Mouse (Mus musculus): ENCODE measurements at regions not wholly inside any gene's neighbourhood (a gene's known extent, or its start where the extent isn't known, plus 50 kb on each side); places are given as distances from the start of the nearest gene placed in this dataset.

DNA sequence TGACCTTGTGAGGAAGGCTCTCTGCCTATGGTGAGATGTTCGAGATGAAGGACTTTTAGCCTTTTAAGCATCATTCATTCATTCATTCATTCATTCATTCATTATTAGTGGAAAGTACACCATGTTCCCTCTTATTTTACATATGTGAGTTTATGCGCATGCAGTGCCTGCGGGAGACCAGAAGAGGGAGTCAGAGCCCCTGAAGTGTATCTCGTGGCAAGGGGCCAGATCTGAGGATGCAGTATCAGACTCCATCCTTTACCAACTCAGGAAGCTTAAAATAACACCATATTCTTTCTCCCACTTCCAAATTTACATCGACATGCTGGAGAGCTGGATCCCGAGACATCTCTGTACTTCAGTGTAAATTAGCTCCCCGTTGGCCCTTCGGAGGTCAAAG, 70.7 kb upstream of the Mrps10 start:
- Histone ChIP-seq H3K4me2 (ENCODE audit: insufficient read depth, low read depth, poor library complexity, severe bottlenecking) (no peak overlapping the region), H3K79me2 (replicated peaks; ENCODE audit: control insufficient read depth, extremely low read depth, insufficient read depth, poor library complexity, severe bottlenecking) (no peaks in the 10 kb centered on the region), H3K9me3 (replicated peaks; ENCODE audit: low read length) (no peaks in the 10 kb centered on the region), H3K9ac (ENCODE audit: insufficient read depth, low read depth) (no peak overlapping the region), H3K36me3 (replicated peaks in 1 of 2; ENCODE audit: control insufficient read depth in 1 of 2, insufficient read depth in 1 of 2, low read length in 1 of 2) (no peaks in the 10 kb centered on the region), H3K27ac (ENCODE audit: insufficient read depth, low read depth) (no peak overlapping the region), H3K4me3 (replicated peaks in 1 of 3; ENCODE audit: low read depth in 2 of 3, low read length in 2 of 3, poor library complexity in 1 of 3) (no peak overlapping the region), H3K4me1 (ENCODE audit: control insufficient read depth in 1 of 2, insufficient read depth in 2 of 2) (peaks cover 0 to 34% of the 10 kb centered on the region in 2 experiments; a peak in 3 of 4 replicates), H3K27me3 (replicated peaks) (no peaks in the 10 kb centered on the region)
- no peak for DNase-seq (ENCODE audit: extremely low read depth)
- in situ Hi-C loops (cut with MboI; ENCODE audit: low pct_ligation_motif_present, low pct_unique_long_range_greater_than_20kb, low sequenced_read_pairs), result no loop called here
- no peak for TF ChIP-seq MAX (IDR thresholded peaks at IDR 0.05; ENCODE audit: low read length)
- no peak for TF ChIP-seq ETS1 (conservative IDR thresholded peaks at IDR 0.05; ENCODE audit: low read depth, low read length)
- TF ChIP-seq IRF4 (IDR thresholded peaks at IDR 0.05; ENCODE audit: low read depth, low read length), result no peak
- no peak for TF ChIP-seq USF1 (IDR thresholded peaks at IDR 0.05; ENCODE audit: low read depth, low read length)
- TF ChIP-seq MYC (IDR thresholded peaks at IDR 0.05; ENCODE audit: low read depth, low read length), result no peak
- TF ChIP-seq CHD1 (IDR thresholded peaks at IDR 0.05; ENCODE audit: low read depth, low read length), result no peak
- TF ChIP-seq CTCF (conservative IDR thresholded peaks at IDR 0.05 in 1 of 2, IDR thresholded peaks at IDR 0.05 in 1 of 2; ENCODE audit: low read depth in 2 of 2, low read length in 2 of 2), result peak; percentile 29 to 43; a peak in 2 of 4 replicates
- TF ChIP-seq GABPA (IDR thresholded peaks at IDR 0.05; ENCODE audit: insufficient replicate concordance, low read depth, low read length), result no peak
- no peak for TF ChIP-seq KAT2A (IDR thresholded peaks at IDR 0.05; ENCODE audit: insufficient replicate concordance, low read length)
- no peak for TF ChIP-seq CHD2 (IDR thresholded peaks at IDR 0.05; ENCODE audit: low read length)
- no peak for TF ChIP-seq RCOR1 (conservative IDR thresholded peaks at IDR 0.05; ENCODE audit: low read depth, low read length)
- TF ChIP-seq SMC3 (IDR thresholded peaks at IDR 0.05; ENCODE audit: low read depth, low read length), result 0 out of 2 replicates have a peak, but pooled peaks have one; percentile 5
- peak; percentile 8 for TF ChIP-seq RAD21 (IDR thresholded peaks at IDR 0.05; ENCODE audit: low read depth, low read length)
- TF ChIP-seq JUND (conservative IDR thresholded peaks at IDR 0.05; ENCODE audit: low read depth, low read length), result no peak
- no peak for TF ChIP-seq SIN3A (IDR thresholded peaks at IDR 0.05; ENCODE audit: low read length)
- TF ChIP-seq JUN (IDR thresholded peaks at IDR 0.05; ENCODE audit: insufficient read depth, low read depth, low read length), result no peak
- no peak for TF ChIP-seq NRF1 (IDR thresholded peaks at IDR 0.05; ENCODE audit: low read depth, low read length)
- dilution Hi-C loops (cut with MboI; ENCODE audit: extremely low pct_ligation_motif_present, extremely low pct_unique_long_range_greater_than_20kb, low sequenced_read_pairs), result no loop called here

DNA sequence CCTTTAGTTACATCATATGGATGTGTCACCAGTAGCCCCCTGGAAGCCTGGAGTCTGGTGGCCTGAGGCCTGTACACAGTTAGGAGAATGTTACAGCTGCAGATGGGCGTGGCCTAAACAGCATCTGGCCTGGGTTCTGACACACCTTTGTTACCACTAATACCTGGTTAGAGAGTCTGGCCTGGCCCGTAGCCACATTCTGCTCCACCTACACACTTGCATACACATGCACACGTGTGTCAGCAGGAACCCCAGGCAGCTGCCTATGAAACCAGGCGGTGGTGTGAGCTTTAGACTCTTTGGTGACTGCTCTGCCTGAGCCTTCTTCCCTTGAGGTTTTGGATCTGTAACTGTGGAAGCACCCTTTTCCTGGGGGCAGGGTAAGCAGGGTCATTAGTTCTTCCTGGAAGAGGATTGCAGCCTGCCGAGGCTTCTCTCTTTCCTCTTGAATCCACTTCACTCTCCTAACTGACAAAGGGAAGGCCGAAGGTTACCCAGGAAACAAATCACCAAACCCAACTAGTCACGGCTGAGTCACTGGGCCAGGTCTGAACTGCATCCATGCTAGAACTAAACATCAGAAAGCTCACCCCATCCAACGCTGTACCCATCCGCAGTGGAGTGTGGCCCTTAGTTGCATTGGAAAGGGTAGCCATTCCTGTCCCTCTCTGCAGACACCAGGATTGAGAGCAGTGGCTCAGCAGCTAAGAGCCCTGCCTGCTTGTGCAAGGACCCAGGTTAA, 71.8 kb upstream of the Mrps10 start:
- DNase-seq (ENCODE audit: extremely low read depth), result no peak
- Histone ChIP-seq H3K79me2 (replicated peaks; ENCODE audit: control insufficient read depth, extremely low read depth, insufficient read depth, poor library complexity, severe bottlenecking) (no peaks in the 10 kb centered on the region), H3K36me3 (replicated peaks in 1 of 2; ENCODE audit: control insufficient read depth in 1 of 2, insufficient read depth in 1 of 2, low read length in 1 of 2) (no peaks in the 10 kb centered on the region), H3K27ac (ENCODE audit: insufficient read depth, low read depth) (no peak overlapping the region), H3K27me3 (replicated peaks) (no peaks in the 10 kb centered on the region), H3K4me3 (replicated peaks in 1 of 3; ENCODE audit: low read depth in 2 of 3, low read length in 2 of 3, poor library complexity in 1 of 3) (no peak overlapping the region), H3K9ac (ENCODE audit: insufficient read depth, low read depth) (no peak overlapping the region), H3K4me2 (ENCODE audit: insufficient read depth, low read depth, poor library complexity, severe bottlenecking) (no peak overlapping the region), H3K4me1 (ENCODE audit: control insufficient read depth in 1 of 2, insufficient read depth in 2 of 2) (peaks cover 0 to 38% of the 10 kb centered on the region in 2 experiments; a peak in 3 of 4 replicates), H3K9me3 (replicated peaks; ENCODE audit: low read length) (no peaks in the 10 kb centered on the region)
- dilution Hi-C loops (cut with MboI; ENCODE audit: extremely low pct_ligation_motif_present, extremely low pct_unique_long_range_greater_than_20kb, low sequenced_read_pairs), result no loop called here
- in situ Hi-C loops (cut with MboI; ENCODE audit: low pct_ligation_motif_present, low pct_unique_long_range_greater_than_20kb, low sequenced_read_pairs), result no loop called here
- no peak for TF ChIP-seq RAD21 (IDR thresholded peaks at IDR 0.05; ENCODE audit: low read depth, low read length)
- no peak for TF ChIP-seq E2F4 (IDR thresholded peaks at IDR 0.05; ENCODE audit: insufficient replicate concordance, low read depth, low read length)
- no peak for TF ChIP-seq NRF1 (IDR thresholded peaks at IDR 0.05; ENCODE audit: low read depth, low read length)

Measured in CH12.LX (cell line).